Mouse (Mus musculus): ENCODE measurements around the gene Zbtb8a.

DNA sequence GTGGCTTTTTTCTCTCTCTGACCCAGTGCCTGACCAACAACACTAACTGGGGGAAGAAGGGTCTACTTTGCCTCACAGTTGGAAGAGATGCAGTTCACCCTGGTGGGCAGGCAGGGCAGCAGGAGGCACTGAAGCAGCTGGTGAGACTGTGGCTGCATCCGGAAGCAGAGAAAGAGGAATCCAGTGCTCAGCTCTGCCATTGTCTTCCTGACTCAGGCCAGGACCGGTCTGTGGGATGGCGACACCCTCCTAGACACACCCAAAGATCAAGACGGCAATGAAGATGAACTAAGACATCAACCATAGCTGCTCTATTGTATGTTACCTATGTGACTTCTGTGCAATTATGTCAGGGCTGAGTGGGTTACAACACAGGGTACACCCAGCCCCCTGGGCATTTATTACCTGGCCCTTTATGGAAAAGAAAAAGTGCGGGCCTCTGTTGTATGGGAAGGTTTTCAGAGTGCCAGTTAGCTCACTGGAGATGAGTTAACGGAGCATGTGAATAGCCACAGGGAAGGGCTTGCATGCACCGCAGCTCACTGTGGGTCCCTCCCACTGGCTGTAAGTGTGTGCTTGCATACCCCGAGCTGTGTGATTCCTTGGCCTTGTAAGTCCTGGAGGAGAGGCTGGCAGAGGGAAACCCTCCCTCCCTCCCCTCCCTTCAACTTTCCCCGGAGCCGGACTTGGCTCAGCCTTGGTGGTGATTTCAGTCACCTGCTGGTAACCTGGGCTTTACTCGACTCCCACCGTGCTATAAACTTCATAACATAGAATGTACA, 16.4 kb upstream of the Zbtb8a start:
- TF ChIP-seq POLR2A (IDR thresholded peaks at IDR 0.05; ENCODE audit: low read depth, low read length): no peak
- no peak for TF ChIP-seq CTCF (IDR thresholded peaks at IDR 0.05; ENCODE audit: extremely low read depth, insufficient read length, insufficient replicate concordance, low read depth, low read length)

All from small intestine, adult 2 months (tissue).